Mouse (Mus musculus): ENCODE measurements at regions not wholly inside any gene's neighbourhood (a gene's known extent, or its start where the extent isn't known, plus 50 kb on each side); places are given as distances from the start of the nearest gene placed in this dataset.

DNA sequence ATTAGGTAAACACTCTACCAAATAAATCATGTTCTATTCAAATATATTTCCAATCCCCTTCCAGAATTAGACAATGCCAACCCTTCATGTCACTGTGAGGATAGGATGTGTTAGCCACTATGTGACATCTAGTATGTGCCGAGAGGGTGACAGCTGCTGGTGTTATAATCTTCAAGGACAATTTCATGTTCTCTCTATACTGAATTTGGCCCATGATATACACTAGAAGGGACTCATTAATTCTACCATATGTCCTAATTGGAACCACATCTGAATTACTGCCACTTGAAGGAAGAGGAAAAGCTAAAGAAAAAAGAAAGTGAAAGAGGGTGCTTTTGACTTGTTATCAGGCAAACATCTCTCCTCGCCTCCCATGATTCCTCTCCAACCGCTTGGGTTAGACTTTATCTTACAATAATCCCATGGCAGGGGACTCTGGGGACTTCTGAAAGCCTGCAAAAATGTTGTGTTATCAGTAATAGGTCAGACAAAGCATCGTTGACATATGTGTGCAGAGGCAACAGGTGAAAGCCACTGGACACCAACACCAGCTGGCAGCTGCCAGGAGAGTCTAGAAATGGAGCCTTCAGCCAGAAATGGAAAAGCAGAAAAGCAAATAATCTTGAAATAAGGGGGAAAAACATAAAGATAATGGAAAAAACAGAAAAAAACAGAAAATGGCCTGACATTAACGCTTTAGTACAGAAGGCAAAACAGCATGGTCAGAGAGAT is 131.7 kb upstream of the Hs6st1 start:
- TF ChIP-seq POLR2A (IDR thresholded peaks at IDR 0.05; ENCODE audit: insufficient read depth, low read length) (no peak), EP300 (IDR thresholded peaks at IDR 0.05; ENCODE audit: insufficient read depth, low read depth, low read length) (no peak)

Measured in ES-Bruce4 (cell line).